Mouse (Mus musculus): Measurements from ENCODE around the gene Kcnip1.

DNA sequence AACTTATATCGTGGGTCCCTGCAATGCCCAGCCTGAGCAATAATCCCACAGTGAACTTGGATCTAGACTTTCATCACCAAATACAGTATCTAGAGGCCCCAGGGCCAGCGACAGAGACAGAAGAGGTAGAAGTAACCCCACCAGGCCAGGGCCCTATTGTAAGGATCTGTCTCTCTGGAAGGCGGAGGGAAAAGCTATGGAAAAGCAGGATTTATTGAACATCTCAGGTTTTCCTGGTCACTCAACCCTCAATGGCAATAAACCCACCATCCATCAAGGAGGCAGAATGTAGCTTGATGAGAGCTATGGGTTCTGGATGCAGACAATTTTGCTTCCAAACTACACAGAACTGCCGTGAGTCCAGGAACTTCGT is 9.6 kb upstream of the Kcnip1 start:
- TF ChIP-seq CTCF (IDR thresholded peaks at IDR 0.05) = no peak
- no peak for TF ChIP-seq EP300 (IDR thresholded peaks at IDR 0.05)

Data from lung, postnatal 0 days (tissue).